Mouse (Mus musculus) stomach, postnatal 0 days (tissue): ENCODE results near the gene Prrc2a. TPM values are rescaled to one million over a fixed set of nuclear protein-coding genes. Genes with fewer than 3 reads are reported as not detected.

Source experiments
- ATAC-seq: fragments of 200-750 bp; cut with Nextera tagmentation; 2 replicates; pipeline ENCODE4 v1.8.0; 2017; ENCODE audit not compliant: low FRiP score, low TSS enrichment
- DNase-seq: peaks from one replicate; pipeline ENCODE4 v3.0.0-alpha.2; 2016; ENCODE audit warnings: low spot score
- H3K27ac ChIP-seq: fragments of 300-500 bp; sonication (generic); replicated peaks from 2 replicates; pipeline ENCODE4 v1.5.1; 2014; ENCODE audit warnings: mild to moderate bottlenecking, control low read depth
- H3K27me3 ChIP-seq: fragments of 300-500 bp; sonication (generic); 2 replicates; pipeline ENCODE4 v1.6.1; 2014; ENCODE audit warnings: low read length; ENCODE audit not compliant: control insufficient read depth, insufficient read depth
- H3K36me3 ChIP-seq: fragments of 300-500 bp; sonication (generic); 2 replicates; pipeline ENCODE4 v1.6.1; 2014; ENCODE audit warnings: low read length, mixed read lengths; ENCODE audit not compliant: control insufficient read depth, insufficient read depth
- H3K4me1 ChIP-seq: fragments of 300-500 bp; sonication (generic); replicated peaks from 2 replicates; pipeline ENCODE4 v1.6.1; 2014; ENCODE audit warnings: antibody characterized with exemption; ENCODE audit not compliant: control insufficient read depth, insufficient read depth
- H3K4me2 ChIP-seq: fragments of 300-500 bp; sonication (generic); replicated peaks from 2 replicates; pipeline ENCODE4 v1.6.1; 2014; ENCODE audit warnings: low read depth, mild to moderate bottlenecking, control low read depth, moderate library complexity
- H3K4me3 ChIP-seq: fragments of 300-500 bp; sonication (generic); 2 replicates; pipeline ENCODE4 v1.5.1; 2014; ENCODE audit warnings: low read depth, low read length, control low read depth
- H3K9ac ChIP-seq: fragments of 300-500 bp; sonication (generic); 2 replicates; pipeline ENCODE4 v1.6.1; 2014; ENCODE audit warnings: mild to moderate bottlenecking, low read length, control low read depth, mixed read lengths
- H3K9me3 ChIP-seq: fragments of 300-500 bp; sonication (generic); 2 replicates; pipeline ENCODE4 v1.6.1; 2016; ENCODE audit warnings: low read length; ENCODE audit not compliant: control insufficient read depth
- CTCF ChIP-seq: IDR thresholded peaks from 2 replicates; pipeline ENCODE4 v1.5.1; 2016; ENCODE audit warnings: antibody characterized with exemption, low read depth, mild to moderate bottlenecking, moderate library complexity
- EP300 ChIP-seq: optimal IDR thresholded peaks from 2 replicates; pipeline ENCODE3; 2016; ENCODE audit warnings: antibody characterized with exemption
- WGBS: fragments of 180-500 bp; shearing (Covaris S2); extraction: QIAGEN DNeasy Blood & Tissue Kit; methylation state at CpG from one replicate; pipeline ENCODE4 v1.1.7; 2014; 5-methylcytosine and 5-hydroxymethylcytosine counted together
- polyA plus RNA-seq: library from polyadenylated mRNA; unstranded; fragments of >200 nt; fragmentation: Nextera tagmentation; extraction: Ambion mirVana; gene quantifications from 2 replicates; pipeline ENCODE4 v1.2.1, GENCODE M21; 2015

Prrc2a gene
- polyA plus RNA-seq, 1 experiment from 2014 or later = 49.3 TPM

DNA sequence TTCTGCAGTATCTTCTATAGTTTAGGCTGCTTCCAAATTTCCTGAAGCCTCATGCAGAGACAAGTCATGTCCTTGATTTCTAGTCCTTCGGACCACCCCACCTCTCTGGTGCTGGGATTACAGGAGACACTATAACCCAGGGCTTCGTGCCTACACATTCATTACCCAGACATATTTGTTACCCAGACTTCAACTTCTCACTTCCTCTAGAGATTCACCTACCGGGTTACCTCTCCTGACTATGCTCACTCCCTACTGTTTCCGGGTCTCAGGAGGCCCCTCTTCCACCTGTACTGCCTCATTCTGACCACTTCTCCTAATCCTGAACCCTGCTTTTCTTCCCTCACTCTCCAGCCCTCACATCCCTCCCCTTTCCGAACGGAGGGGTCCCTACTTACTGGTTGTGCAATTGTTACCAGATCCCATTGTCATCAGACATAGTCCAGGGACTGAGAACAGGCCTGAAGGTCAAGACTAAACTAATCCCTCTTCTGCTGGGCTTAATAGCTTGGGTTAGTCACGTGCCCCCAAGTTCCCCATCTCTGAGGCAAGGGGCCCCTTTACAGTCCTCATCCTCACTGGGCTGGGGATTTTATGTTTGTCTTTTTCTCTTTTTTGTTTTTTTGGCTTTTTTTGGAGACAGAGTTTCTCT lies 23.4 kb upstream of the Prrc2a start, which contains the start of gene Lst1:
Gene Lst1, minus strand, starts transcription at position 481 of the 652 bp plus-strand sequence.
- Histone ChIP-seq H3K4me1 (no peaks in the 10 kb centered on the region), H3K4me3 (no peak within 1 kb of the TSS), H3K27me3 (no peaks in the 10 kb centered on the region), H3K36me3 (no peaks in the 10 kb centered on the region), H3K27ac (no peak within 1 kb of the TSS), H3K4me2 (no peak within 1 kb of the TSS), H3K9ac (no peak within 1 kb of the TSS), H3K9me3 (no peaks in the 10 kb centered on the region)
- ATAC-seq (0 out of 2 replicates have a peak, but pooled peaks have one; percentile 14), DNase-seq (no peak)
- 49% methylated on average over 7 of the region's 7 CpGs for WGBS
- TF ChIP-seq CTCF (no peak), EP300 (no peak)

DNA sequence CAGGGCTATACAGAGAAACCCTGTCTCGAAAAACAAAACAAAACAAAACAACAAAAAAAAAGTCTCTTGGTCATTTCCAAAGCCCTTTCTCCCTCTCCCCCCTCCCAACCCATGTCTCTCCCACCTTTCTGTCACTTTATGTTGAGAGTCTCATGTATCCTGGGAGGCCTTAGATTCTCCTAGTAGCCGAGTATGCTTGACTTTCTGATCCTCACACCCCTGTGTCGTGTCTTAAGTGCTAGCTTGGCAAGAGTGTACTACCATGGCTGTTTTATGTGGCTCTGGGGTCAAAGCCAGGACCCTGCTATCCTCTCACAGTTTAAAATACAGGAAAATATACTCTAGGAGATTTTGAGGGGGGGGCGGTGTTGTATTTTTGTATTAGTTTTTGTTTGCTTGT lies 22.6 kb upstream of the Prrc2a start:
- Histone ChIP-seq H3K9me3 (no peaks in the 10 kb centered on the region), H3K36me3 (no peaks in the 10 kb centered on the region), H3K4me3 (no peak overlapping the region), H3K27me3 (no peaks in the 10 kb centered on the region), H3K4me2 (no peak overlapping the region), H3K9ac (no peak overlapping the region), H3K4me1 (no peaks in the 10 kb centered on the region), H3K27ac (no peak overlapping the region)
- WGBS = 67% methylated on average over 4 of the region's 4 CpGs
- no peak for TF ChIP-seq EP300
- TF ChIP-seq CTCF = no peak
- ATAC-seq (no peak), DNase-seq (no peak)

GRCm38 (mm10) chr17:35186681-35187080 lies 22.0 kb upstream of the Prrc2a start:
- DNase-seq = no peak

DNA sequence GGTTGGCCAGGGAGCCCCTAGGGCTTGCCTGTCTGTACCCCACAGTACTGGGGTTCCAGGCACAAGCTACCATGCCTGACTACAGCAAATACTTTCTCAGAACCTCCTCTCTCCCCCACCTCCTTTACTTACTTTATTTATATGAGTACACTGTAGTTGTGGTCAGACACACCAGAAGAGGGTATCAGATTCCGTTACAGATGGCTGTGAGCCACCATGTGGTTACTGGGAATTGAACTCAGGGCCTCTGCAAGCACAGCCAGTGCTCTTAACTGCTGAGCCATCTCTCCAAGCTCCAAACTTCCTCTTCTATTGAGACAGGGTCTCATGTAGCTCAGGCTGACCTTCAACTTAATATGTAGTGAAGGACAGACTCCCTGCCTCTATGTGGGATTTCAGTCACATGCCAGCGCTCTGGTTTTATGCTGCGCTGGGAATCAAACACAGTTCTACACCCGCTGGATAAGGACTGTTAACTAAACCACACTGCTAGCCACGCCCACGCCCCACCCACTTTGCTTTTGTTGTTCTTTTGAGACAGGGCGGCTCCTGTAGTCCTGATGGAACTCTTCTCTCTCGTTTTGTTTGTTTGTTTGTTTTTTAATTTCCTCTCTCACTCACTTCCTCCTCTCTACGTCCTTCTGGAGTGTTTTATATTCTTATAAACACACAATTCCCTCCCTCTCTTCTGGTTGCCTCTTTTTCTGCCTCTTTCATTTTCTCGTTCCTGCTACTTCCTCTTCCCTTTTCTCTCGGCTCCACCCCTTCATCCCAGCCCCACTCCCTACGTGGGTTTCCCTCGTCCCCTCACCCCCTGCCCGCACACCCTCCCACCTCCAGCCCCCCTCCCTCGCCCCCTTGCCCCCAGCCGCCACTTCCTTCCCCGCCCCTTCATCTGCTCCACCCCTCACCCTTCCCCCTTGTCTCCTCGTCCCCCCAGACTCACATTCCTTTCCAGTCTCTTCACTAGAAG lies 21.2 kb upstream of the Prrc2a start:
- WGBS = 2% methylated on average over 17 of the region's 18 CpGs
- TF ChIP-seq CTCF (no peak), EP300 (no peak)
- Histone ChIP-seq H3K4me2 (peak overlapping the region; percentile 53), H3K9me3 (no peaks in the 10 kb centered on the region), H3K27ac (peak overlapping the region; percentile 69), H3K9ac (peak overlapping the region; percentile 52; the same call in 1 of the 2 replicates), H3K4me1 (no peaks in the 10 kb centered on the region), H3K4me3 (peak overlapping the region; percentile 45), H3K27me3 (no peaks in the 10 kb centered on the region), H3K36me3 (no peaks in the 10 kb centered on the region)
- ATAC-seq = peak; percentile 58; the same call in 1 of the 2 replicates
- peak; percentile 82 for DNase-seq

More at GRCm38 (mm10) chr17:35186681-35187080, 22.0 kb upstream of the Prrc2a start:
- H3K9ac ChIP-seq = no peak overlapping the region
- peak overlapping the region; percentile 45 for H3K4me3 ChIP-seq
- no peaks in the 10 kb centered on the region for H3K27me3 ChIP-seq
- peak overlapping the region; percentile 69; the same call in 1 of the 2 replicates for H3K27ac ChIP-seq
- H3K36me3 ChIP-seq = no peaks in the 10 kb centered on the region
- H3K9me3 ChIP-seq = no peaks in the 10 kb centered on the region
- peak; percentile 58; the same call in 1 of the 2 replicates for ATAC-seq
- WGBS = 1% methylated on average over 4 of the region's 4 CpGs
- TF ChIP-seq EP300 (no peak), CTCF (no peak)
- H3K4me1 ChIP-seq = no peaks in the 10 kb centered on the region
- H3K4me2 ChIP-seq = peak overlapping the region; percentile 53

- Histone ChIP-seq H3K36me3 (no peaks in the 10 kb centered on the region), H3K27me3 (no peaks in the 10 kb centered on the region), H3K27ac (no peak overlapping the region), H3K9ac (no peak overlapping the region), H3K4me1 (no peaks in the 10 kb centered on the region), H3K4me3 (no peak overlapping the region), H3K9me3 (no peaks in the 10 kb centered on the region), H3K4me2 (no peak overlapping the region)
- ATAC-seq (no peak), DNase-seq (no peak)
- WGBS = 82% methylated on average over 5 of the region's 5 CpGs
- TF ChIP-seq CTCF (no peak), EP300 (no peak)
Observed at GRCm38 (mm10) chr17:35180093-35180492, 15.4 kb upstream of the Prrc2a start.
